Mouse (Mus musculus) bone marrow, adult 2 months (tissue): Measurements from ENCODE around the gene Cnr2.

Experiments
- CTCF ChIP-seq: fragments of 200-500 bp; IDR thresholded peaks from 2 replicates; pipeline ENCODE4 v1.5.1; 2011; ENCODE audit warnings: low read length, control low read depth; ENCODE audit not compliant: control insufficient read depth, insufficient read depth
- POLR2A ChIP-seq: fragments of 200-500 bp; IDR thresholded peaks from 2 replicates; pipeline ENCODE4 v1.6.1; 2011; ENCODE audit warnings: low read depth, mild to moderate bottlenecking, control low read depth, low read length, borderline replicate concordance; ENCODE audit not compliant: control insufficient read depth

DNA sequence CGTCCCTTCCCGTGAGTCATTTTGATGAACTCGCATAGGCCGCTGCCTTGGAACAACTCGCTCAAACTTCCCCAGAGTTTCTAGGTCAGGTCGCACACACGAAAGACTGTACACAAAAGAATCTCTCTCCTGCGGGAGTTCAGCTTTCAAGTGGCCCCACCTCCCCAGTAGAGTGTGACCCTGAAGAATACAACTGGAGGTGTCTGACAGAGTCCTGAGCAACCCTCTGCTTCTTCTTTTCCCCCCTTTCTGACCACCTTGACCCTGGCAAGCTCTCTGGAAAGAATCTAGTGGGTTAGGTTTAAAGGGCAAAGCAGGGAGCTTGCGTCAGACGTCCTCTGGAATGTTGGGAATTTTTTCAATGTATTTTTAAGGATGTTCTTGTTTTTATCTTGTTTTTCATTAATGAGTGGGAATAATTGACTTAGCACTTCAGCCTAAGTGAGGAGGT lies 11.8 kb upstream of the Cnr2 start:
- no peak for TF ChIP-seq CTCF
- TF ChIP-seq POLR2A = no peak
